Mouse (Mus musculus): ENCODE data around the gene Tmem132e. TPM values are rescaled to one million over a fixed set of nuclear protein-coding genes. Genes with fewer than 3 reads are reported as not detected.

Gene Tmem132e
- total RNA-seq, 2 experiments from 2014 or later = not detected

DNA sequence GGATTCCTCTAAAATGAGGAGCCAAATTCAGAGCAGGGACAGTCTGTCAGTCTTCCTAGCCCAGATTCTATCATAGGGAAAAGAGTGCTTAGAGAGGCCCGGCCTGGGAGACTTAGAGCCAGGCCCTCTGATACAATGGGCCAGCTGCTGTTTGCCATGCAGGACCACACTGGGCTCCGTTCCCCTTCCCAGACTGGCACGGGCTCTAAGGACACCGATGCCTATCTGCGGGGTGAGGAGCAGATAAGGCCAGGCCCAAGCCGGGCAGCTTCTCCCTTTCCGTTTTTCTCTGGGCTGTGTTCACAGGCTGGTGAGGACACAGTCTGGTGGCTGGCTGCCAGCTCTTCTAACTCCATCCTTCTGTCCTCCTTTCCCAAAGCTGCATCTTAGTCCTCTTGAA is 64.5 kb downstream of the Tmem132e start:
- intact Hi-C loops (cut with DNase I) = no loop called here
- no peak overlapping the region for H3K27ac ChIP-seq
- DNase-seq = no peak
- no peak for TF ChIP-seq CTCF (IDR thresholded peaks at IDR 0.05)
- no peak overlapping the region for H3K4me3 ChIP-seq

DNA sequence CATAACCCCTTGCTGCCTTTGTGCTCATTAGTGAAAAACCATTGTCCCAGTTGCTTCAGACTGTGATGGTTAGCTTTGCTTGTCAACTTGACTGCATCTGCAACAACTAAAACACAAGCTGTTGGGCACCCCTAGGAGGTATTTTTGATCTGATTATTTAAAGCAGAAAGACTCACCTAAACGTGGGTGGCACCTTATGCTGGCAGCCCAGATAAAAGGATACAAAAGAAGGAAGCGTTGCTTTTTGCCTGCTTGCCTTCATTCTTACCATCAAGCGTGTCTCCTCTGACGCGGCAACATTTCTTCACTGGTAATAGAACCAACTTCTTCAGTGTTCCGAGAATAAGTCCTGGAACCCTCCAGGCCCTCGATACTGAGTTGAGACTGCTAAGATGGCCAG is 72.6 kb downstream of the Tmem132e start:
- H3K27ac ChIP-seq = no peak overlapping the region
- no peak overlapping the region for H3K4me3 ChIP-seq
- DNase-seq = no peak
- intact Hi-C loops (cut with DNase I) = no loop called here
- no peak for TF ChIP-seq CTCF (IDR thresholded peaks at IDR 0.05)

DNA sequence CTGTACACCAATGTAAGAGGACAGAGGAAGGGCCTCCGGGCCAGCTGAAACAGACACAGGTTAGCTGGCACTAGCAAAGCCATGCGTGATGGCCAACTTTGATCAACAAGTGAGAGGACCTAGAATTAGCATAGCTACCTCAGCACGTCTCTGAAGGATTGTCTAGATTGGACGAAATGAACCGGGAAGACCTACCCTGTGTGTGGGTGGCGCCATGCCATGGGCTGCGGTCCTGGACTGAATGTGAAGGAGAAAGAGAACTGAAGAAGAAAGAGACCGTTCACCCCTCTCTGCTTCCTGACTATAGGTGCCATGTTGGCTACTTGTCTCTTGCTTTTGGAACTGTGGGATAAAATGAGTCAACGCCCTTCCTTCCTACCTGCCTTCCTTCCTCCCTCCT is 76.8 kb downstream of the Tmem132e start:
- no peak for TF ChIP-seq CTCF (IDR thresholded peaks at IDR 0.05)
- H3K4me3 ChIP-seq = no peak overlapping the region
- H3K27ac ChIP-seq = no peak overlapping the region
- intact Hi-C loops (cut with DNase I) = no loop called here
- no peak for DNase-seq

DNA sequence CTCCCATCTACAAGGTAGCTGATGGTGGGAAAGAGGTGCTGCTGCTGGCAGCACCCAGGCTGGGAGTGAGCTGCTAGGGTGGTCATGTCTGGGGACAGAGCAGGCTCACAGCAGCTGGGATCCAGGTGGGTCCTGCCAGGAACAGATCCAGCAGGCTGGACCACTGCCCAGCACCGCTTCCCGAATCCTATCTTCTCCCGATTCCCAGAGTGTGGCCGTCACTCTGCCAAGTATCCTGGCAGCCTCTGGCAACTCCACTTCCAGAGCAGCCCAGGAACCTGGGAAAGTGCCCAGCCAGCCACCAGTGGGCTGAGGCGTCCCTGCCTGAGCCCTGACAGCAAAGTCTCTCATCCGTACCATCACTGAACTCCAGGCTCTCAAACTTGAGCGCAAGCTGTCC is 78.5 kb downstream of the Tmem132e start:
- no peak for TF ChIP-seq CTCF (IDR thresholded peaks at IDR 0.05)
- DNase-seq = no peak
- Histone ChIP-seq H3K4me3 (no peak overlapping the region), H3K27ac (no peak overlapping the region)
- intact Hi-C loops (cut with DNase I) = no loop called here

DNA sequence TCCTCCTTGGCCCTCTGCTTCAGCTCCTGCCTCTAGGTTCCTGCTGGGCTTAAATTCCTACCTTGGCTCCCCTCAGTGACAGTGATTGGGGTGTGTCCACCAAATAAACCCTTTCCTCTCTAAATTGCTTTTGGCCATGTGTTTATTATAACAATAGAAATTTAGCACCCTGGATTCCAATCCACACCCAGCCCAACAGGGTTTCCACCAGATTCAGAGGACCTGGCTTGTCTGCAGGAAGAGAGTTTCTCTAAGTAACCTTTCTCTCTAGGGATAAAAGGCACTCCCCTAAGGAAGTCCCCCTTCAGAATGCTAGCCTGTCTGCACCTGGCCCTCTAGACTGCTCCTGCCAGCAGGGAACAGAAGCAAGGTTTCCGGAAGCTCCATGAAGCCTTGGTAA is 82.4 kb downstream of the Tmem132e start:
- no peak for DNase-seq

DNA sequence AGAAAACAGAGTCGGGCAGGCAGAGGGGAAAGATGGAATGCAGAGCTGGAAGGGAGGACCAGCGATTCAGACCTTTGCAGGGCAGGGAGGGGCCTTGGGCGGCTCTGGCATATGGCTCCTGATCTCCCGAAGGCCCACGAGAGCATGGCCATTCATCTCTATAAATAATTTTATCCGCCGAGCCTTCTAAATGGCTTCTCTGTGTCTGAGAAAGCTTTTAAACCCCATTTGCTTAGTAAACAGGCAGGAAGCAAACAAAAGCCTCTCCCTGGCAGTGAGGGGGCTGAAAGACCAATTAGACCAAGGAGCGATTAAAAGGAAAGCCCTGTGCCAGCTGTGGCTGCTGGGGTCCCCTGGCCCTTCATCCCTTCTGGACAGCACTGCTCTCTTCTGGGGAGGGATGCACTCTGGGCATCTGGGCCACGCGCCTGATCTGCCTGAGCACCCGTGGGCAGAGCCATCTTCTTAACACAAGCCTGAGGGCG is 84.5 kb downstream of the Tmem132e start:
- intact Hi-C loops (cut with DNase I) = no loop called here
- H3K27ac ChIP-seq = no peak overlapping the region
- no peak overlapping the region for H3K4me3 ChIP-seq
- no peak for DNase-seq
- TF ChIP-seq CTCF (IDR thresholded peaks at IDR 0.05) = no peak

More for the DNA sequence above, 82.4 kb downstream of the Tmem132e start:
- intact Hi-C loops (cut with DNase I) = no loop called here
- Histone ChIP-seq H3K4me3 (no peak overlapping the region), H3K27ac (no peak overlapping the region)
- TF ChIP-seq CTCF (IDR thresholded peaks at IDR 0.05) = no peak

DNA sequence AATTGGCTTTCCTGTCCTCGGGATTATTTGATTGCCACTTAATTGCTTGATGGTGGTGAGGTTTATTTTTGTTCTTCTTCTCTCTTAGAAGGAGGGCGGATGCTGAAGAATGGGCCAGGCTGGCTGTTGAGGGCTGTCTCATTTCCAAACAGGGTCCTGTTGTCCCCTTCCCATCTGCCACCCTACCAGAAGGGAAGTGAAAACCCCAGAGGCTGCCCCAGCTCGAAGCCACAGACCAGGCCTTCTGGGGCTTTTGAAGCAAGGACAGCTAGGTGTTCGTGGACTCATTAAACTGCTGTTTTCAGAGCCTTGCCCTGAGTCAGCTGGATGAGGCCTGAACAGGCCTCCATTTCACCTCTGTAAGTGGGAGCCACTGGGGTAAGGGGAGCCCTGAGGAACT is 87.4 kb downstream of the Tmem132e start:
- no peak for TF ChIP-seq CTCF (IDR thresholded peaks at IDR 0.05)
- no peak overlapping the region for H3K27ac ChIP-seq
- DNase-seq = no peak
- intact Hi-C loops (cut with DNase I) = no loop called here
- no peak overlapping the region for H3K4me3 ChIP-seq

GRCm38 (mm10) chr11:82477412-82477811 is 88.7 kb downstream of the Tmem132e start:
- intact Hi-C loops (cut with DNase I) = no loop called here
- no peak overlapping the region for H3K4me3 ChIP-seq
- no peak for TF ChIP-seq CTCF (IDR thresholded peaks at IDR 0.05)
- DNase-seq = no peak
- H3K27ac ChIP-seq = no peak overlapping the region

DNA sequence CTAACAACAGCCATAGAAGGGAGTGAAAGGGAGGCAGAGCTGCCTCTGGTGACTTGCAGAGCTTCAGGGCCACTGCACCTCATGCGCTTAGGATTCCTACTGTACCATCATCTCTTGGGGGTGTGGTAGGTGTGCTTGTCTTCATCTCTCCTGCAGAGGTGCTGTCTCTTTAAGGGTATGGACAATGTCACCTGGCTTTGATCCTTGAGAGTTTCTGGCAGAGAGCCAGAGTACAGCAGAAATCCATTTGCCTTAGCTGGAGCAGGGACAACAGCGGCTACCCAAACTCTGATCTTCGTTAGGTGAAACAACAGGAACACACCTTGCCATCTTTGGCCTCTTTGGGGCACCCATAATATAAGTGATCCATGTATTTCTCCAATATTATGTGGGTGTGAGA is 92.2 kb downstream of the Tmem132e start:
- TF ChIP-seq CTCF (IDR thresholded peaks at IDR 0.05) = no peak
- no peak for DNase-seq
- Histone ChIP-seq H3K27ac (no peak overlapping the region), H3K4me3 (no peak overlapping the region)
- intact Hi-C loops (cut with DNase I) = no loop called here

DNA sequence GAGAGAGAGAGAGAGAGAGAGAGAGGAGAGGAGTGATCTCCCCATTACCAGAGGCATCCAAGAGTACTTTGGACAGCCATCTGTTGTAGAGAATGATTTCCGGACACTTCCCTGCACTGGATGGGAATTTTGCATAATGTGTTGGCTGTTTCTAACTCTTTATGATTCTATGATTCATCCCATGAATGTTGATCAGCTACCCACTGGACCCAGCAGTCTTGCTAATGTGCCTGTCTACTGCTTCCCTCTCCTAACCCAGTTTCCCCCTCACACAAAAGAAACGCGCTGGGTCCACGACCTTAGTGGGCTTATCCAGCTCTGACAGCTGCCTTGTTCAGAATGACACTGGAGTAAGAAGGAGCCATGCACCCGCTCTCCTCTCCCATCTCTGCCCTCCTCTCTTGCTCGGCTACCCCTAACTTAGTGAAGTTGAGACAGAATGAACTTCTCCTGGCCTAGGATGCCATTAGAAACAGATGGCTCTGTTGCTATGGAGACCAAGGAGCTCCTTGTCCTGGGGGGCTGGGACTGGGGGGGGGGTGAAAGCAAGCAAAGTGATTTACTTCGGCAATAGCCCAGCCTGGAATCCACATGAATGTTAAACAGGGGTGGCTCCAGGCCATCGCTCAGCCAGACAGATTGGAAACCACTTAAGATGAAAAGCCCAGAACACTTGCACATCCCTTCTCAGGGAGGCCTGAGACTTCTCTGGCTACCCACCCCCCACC is 98.8 kb downstream of the Tmem132e start:
- no peak for TF ChIP-seq CTCF (IDR thresholded peaks at IDR 0.05)
- Histone ChIP-seq H3K27ac (no peak overlapping the region), H3K4me3 (no peak overlapping the region)
- DNase-seq = no peak
- intact Hi-C loops (cut with DNase I) = no loop called here

GRCm38 (mm10) chr11:82490896-82491295 is 102.2 kb downstream of the Tmem132e start:
- DNase-seq = no peak
- intact Hi-C loops (cut with DNase I) = no loop called here
- Histone ChIP-seq H3K27ac (no peak overlapping the region), H3K4me3 (no peak overlapping the region)
- TF ChIP-seq CTCF (IDR thresholded peaks at IDR 0.05) = no peak

Other genes starting within 250 kb of the Tmem132e start
- not detected for gene Ccl1, start 83.2 kb upstream of the Tmem132e start, total RNA-seq (2021)